Mouse (Mus musculus): ENCODE measurements at regions not wholly inside any gene's neighbourhood (a gene's known extent, or its start where the extent isn't known, plus 50 kb on each side); places are given as distances from the start of the nearest gene placed in this dataset.

GRCm38 (mm10) chr3:34456488-34457433, 193.4 kb upstream of the Sox2 start:
- no peak for TF ChIP-seq POLR2A (IDR thresholded peaks at IDR 0.05; ENCODE audit: low read depth, low read length)
- no peak for TF ChIP-seq CTCF (conservative IDR thresholded peaks at IDR 0.05; ENCODE audit: insufficient read depth, insufficient read length, low read depth, low read length)
